Mouse (Mus musculus) myocyte (in vitro differentiated cells): ENCODE results near the gene Scn3b. TPM values are rescaled to one million over a fixed set of nuclear protein-coding genes. Genes with fewer than 3 reads are reported as not detected.

ENCODE experiments used
- H3K27me3 ChIP-seq: one replicate; pipeline ENCODE4 v1.6.1; 2011; ENCODE audit not compliant: control insufficient read depth, insufficient read depth, insufficient read length
- H3K36me3 ChIP-seq: one replicate; pipeline ENCODE4 v1.6.1; 2011; ENCODE audit not compliant: control insufficient read depth, insufficient read depth
- H3K4me2 ChIP-seq: one replicate; pipeline ENCODE4 v1.6.1; 2011; ENCODE audit warnings: low read depth, control low read depth
- H3K4me3 ChIP-seq: one replicate; pipeline ENCODE4 v1.5.1; 2011; ENCODE audit warnings: mild to moderate bottlenecking, control low read depth, moderate library complexity
- H3K79me2 ChIP-seq: one replicate; pipeline ENCODE4 v1.6.1; 2011; ENCODE audit not compliant: control insufficient read depth, insufficient read depth
- H3ac ChIP-seq: one replicate; pipeline ENCODE4 v1.6.1; 2011; ENCODE audit not compliant: control insufficient read depth, insufficient read length
- CEBPB ChIP-seq: IDR thresholded peaks from 2 replicates; pipeline ENCODE4 v1.6.1; 2011; ENCODE audit warnings: mild to moderate bottlenecking, moderate library complexity; ENCODE audit not compliant: poor library complexity, insufficient read depth, severe bottlenecking
- E2F4 ChIP-seq: IDR thresholded peaks from one replicate; pipeline ENCODE4 v1.6.1; 2011; ENCODE audit warnings: mild to moderate bottlenecking, control low read depth, moderate library complexity; ENCODE audit not compliant: insufficient read depth
- MAX ChIP-seq: IDR thresholded peaks from one replicate; pipeline ENCODE4 v1.6.1; 2011; ENCODE audit warnings: low read depth, mild to moderate bottlenecking, control low read depth
- MYOD1 ChIP-seq, 3 experiments: IDR thresholded peaks; one replicate each; pipeline ENCODE4 v1.6.1; 2011; ENCODE audit warnings: control low read depth in 2 of 3, low read depth in 2 of 3, mild to moderate bottlenecking in 2 of 3, moderate library complexity in 1 of 3; ENCODE audit not compliant: insufficient read length in 2 of 3, control insufficient read depth in 1 of 3
- MYOG ChIP-seq, 3 experiments: IDR thresholded peaks; one replicate each; pipeline ENCODE4 v1.6.1; 2011; ENCODE audit warnings: control low read depth in 2 of 3, low read depth in 2 of 3, mild to moderate bottlenecking in 2 of 3; ENCODE audit not compliant: insufficient read length in 2 of 3, control insufficient read depth in 1 of 3, insufficient read depth in 1 of 3
- POLR2A ChIP-seq: IDR thresholded peaks from one replicate; pipeline ENCODE4 v1.6.1; 2011; ENCODE audit warnings: low read depth, mild to moderate bottlenecking, control low read depth, moderate library complexity; ENCODE audit not compliant: insufficient read length
- POLR2AphosphoS2 ChIP-seq: IDR thresholded peaks from one replicate; pipeline ENCODE4 v1.6.1; 2011; ENCODE audit warnings: low read depth, control low read depth; ENCODE audit not compliant: insufficient read length
- REST ChIP-seq: IDR thresholded peaks from one replicate; pipeline ENCODE4 v1.6.1; 2011; ENCODE audit warnings: mild to moderate bottlenecking, control low read depth, moderate library complexity; ENCODE audit not compliant: insufficient read depth, insufficient read length
- SRF ChIP-seq: IDR thresholded peaks from one replicate; pipeline ENCODE4 v1.6.1; 2011; ENCODE audit warnings: low read depth; ENCODE audit not compliant: control insufficient read depth, insufficient read length
- TCF12 ChIP-seq: IDR thresholded peaks from one replicate; pipeline ENCODE4 v1.6.1; 2011; ENCODE audit warnings: mild to moderate bottlenecking, control low read depth; ENCODE audit not compliant: poor library complexity, insufficient read depth, severe bottlenecking
- USF1 ChIP-seq: IDR thresholded peaks from one replicate; pipeline ENCODE4 v1.6.1; 2011; ENCODE audit warnings: low read depth, mild to moderate bottlenecking, control low read depth, moderate library complexity
- polyA plus RNA-seq: library from polyadenylated mRNA; unstranded; fragments of >200 nt; fragmentation: generic; extraction: Trizol; gene quantifications from one replicate; pipeline ENCODE4 v1.2.1, GENCODE M21; 2012; ENCODE audit warnings: missing spikeins

Gene Scn3b
- polyA plus RNA-seq, 1 experiment, result 0.38 TPM

DNA sequence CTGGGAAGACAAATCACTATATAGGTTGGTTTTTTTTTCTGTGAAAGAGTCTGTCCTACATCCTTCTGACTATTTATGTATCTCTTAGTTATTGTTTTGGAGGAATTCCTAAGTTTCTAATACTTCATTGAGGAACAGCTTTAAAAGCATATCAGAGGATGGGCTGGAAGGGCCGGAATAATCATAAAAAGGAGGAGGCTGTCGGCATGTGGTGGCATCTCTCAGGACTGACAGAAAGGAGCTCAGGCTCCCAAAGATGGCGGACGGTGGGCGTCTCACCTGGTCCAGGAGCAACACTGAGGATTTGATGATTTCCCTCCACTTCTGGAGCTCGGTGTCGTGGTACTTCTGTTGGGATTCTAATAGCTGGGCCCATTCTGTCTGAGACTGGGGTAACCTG lies 30.3 kb downstream of the Scn3b start:
- Histone ChIP-seq H3K79me2 (no peaks in the 10 kb centered on the region), H3K36me3 (peaks cover 68% of the 10 kb centered on the region), H3K27me3 (no peaks in the 10 kb centered on the region), H3K4me3 (no peak overlapping the region), H3K4me2 (no peak overlapping the region), H3ac (no peak overlapping the region)
- TF ChIP-seq TCF12 (no peak), USF1 (no peak), SRF (no peak), CEBPB (no peak), POLR2A (no peak)

DNA sequence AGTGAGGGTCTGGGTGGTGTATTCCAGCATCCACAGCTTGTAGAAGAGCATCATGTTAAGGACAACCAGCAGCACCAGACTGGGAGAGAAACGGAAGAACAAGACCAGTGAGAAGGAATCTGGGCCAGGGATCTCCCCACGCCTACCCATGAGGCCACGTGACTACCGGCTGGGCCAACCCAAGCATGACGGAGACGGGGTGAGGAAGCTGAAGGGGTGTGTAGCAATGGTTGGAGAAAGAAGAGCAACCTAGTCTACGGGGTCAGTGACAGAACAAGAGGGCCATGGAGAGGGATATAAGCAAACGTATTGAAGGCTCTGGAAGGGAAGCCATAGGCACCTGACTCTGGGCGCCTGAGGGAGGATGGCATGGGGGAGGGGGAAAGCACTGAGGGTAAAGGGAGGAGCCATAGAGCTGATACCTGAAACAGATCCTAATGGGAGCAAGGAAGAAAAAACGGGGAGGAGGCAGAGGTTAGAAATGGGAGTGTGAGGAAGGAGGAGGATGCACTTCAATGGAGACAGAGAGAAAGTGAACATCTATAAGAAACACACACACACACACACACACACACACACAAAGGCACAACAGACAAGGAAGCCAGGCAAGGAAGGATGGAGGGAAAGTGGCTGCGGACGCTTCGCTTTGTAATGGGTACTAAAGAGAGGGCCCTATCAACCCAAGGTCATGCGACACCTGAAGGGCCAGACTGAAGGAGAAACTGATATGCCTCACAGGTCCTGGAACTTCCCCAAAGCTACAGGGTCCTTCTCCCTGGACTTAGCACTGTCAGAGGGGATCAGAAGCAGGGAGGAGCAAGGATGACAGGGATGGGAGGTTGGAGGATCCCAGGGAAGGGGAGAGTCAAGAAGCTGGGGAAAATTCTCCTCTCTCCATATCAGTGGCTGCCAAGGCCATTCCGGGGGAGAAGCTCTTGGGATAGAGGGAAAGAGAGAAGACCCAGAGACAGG lies 31.3 kb downstream of the Scn3b start:
- no peak for TF ChIP-seq SRF
- TF ChIP-seq POLR2AphosphoS2, result peak; percentile 13
- peak; percentile 9 for TF ChIP-seq POLR2A
- H3K36me3 ChIP-seq, result peaks cover 68% of the 10 kb centered on the region

GRCm38 (mm10) chr9:40301475-40301874 lies 32.5 kb downstream of the Scn3b start:
- Histone ChIP-seq H3K4me2 (no peak overlapping the region), H3K27me3 (no peaks in the 10 kb centered on the region), H3K4me3 (no peak overlapping the region), H3K36me3 (peaks cover 67% of the 10 kb centered on the region), H3K79me2 (no peaks in the 10 kb centered on the region), H3ac (no peak overlapping the region)
- TF ChIP-seq POLR2AphosphoS2 (peak; percentile 8), POLR2A (no peak)

More for the DNA sequence above, 31.3 kb downstream of the Scn3b start:
- H3K79me2 ChIP-seq, result no peaks in the 10 kb centered on the region
- H3K4me2 ChIP-seq, result no peak overlapping the region
- H3K27me3 ChIP-seq, result no peaks in the 10 kb centered on the region
- H3ac ChIP-seq, result no peak overlapping the region
- H3K4me3 ChIP-seq, result no peak overlapping the region

DNA sequence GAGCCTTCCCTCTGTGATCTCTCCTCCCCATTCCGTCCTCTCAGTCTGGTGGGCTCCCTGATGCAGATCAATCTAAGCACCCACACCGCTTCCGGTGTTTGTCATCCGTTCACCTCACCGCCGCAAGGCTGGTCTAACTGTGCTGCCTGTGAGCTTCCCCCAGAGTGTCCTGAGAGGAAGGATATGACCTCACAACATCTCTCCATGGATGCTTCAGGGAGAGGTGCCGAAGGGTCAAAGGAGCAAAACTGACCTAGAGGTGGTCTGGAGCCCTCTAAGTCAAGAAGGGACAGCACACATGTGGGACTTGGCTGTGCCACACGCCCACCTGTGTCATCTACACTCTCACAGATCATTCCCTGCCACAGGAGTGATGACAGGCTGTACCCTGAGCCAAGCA lies 33.4 kb downstream of the Scn3b start:
- Histone ChIP-seq H3K4me2 (no peak overlapping the region), H3K27me3 (no peaks in the 10 kb centered on the region), H3K79me2 (no peaks in the 10 kb centered on the region), H3ac (no peak overlapping the region), H3K4me3 (no peak overlapping the region), H3K36me3 (peaks cover 73% of the 10 kb centered on the region)
- TF ChIP-seq POLR2AphosphoS2, result no peak
- TF ChIP-seq MYOD1 (IDR thresholded peaks at IDR 0.05; ENCODE audit: control insufficient read depth in 1 of 3, insufficient read length in 2 of 3, low read depth in 2 of 3), result no peak
- TF ChIP-seq REST, result no peak
- TF ChIP-seq SRF, result no peak
- no peak for TF ChIP-seq POLR2A
- TF ChIP-seq MAX, result no peak

- Histone ChIP-seq H3K79me2 (no peaks in the 10 kb centered on the region), H3K36me3 (peaks cover 68% of the 10 kb centered on the region), H3ac (no peak overlapping the region), H3K27me3 (no peaks in the 10 kb centered on the region), H3K4me2 (no peak overlapping the region), H3K4me3 (no peak overlapping the region)
- TF ChIP-seq MAX, result no peak
- peak; percentile 66 for TF ChIP-seq POLR2AphosphoS2
Measured at GRCm38 (mm10) chr9:40304243-40304642, 35.2 kb downstream of the Scn3b start.

DNA sequence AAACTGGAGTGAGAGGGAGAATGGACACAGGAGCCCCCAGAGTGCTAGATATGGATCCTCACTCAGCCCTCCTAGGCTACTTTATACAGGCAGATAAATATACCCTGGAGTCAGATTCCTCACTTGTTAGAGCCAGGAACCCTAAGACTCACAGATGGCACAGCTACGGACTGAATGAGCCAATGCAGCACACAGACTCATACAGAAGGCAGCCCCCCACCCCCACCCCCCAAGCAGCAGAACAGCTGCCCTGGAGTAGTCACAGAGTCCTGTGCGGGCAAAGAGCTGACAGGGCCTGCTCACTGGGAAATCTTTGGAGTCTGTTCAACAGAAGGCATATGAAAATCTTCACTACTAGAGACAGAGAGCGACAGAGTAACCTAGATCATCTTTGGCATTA lies 38.3 kb downstream of the Scn3b start:
- Histone ChIP-seq H3K79me2 (no peaks in the 10 kb centered on the region), H3K36me3 (peaks cover 78% of the 10 kb centered on the region)

More for the DNA sequence above, 38.3 kb downstream of the Scn3b start:
- TF ChIP-seq MYOD1 (IDR thresholded peaks at IDR 0.05; ENCODE audit: control insufficient read depth in 1 of 3, insufficient read length in 2 of 3, low read depth in 2 of 3) (peak in 1 of 3 experiments; percentile 50), POLR2AphosphoS2 (no peak), E2F4 (no peak), MYOG (IDR thresholded peaks at IDR 0.05; ENCODE audit: control insufficient read depth in 1 of 3, insufficient read depth in 1 of 3, insufficient read length in 2 of 3, low read depth in 2 of 3) (peak in 1 of 3 experiments; percentile 33)
- Histone ChIP-seq H3ac (no peak overlapping the region), H3K4me3 (no peak overlapping the region), H3K27me3 (no peaks in the 10 kb centered on the region), H3K4me2 (no peak overlapping the region)
